In genomic region chr15:68721250-68721649, GRCm38 (mm10) we compare ENCODE assay signal across 25 mouse cellular contexts.
DNase-seq lines count a peak whose midpoint lies in the region; ATAC-seq lines count a peak whose summit lies in the region.
"Had no signal": no experiment of that assay in that cellular context is flagged by ENCODE, and none has a peak within 500 bp of the region (broad histone marks: within the 10 kb centered on the region; RNA-seq: fewer than 3 reads in every experiment).

No protein-coding gene starts in this region.

- H3K4me3 ChIP-seq in hindbrain, embryonic 13.5 days = no peak overlapping the region
- no peak overlapping the region for H3K4me3 ChIP-seq in hindbrain, embryonic 10.5 days
- H3K4me3 ChIP-seq in lung, embryonic 16.5 days (ENCODE audit: low read length) = no peak overlapping the region
- H3K4me3 ChIP-seq: erythroblast, embryonic 14.5 days; forebrain, embryonic 13.5 days; layer of hippocampus, adult 2 months; liver, embryonic 12.5 days; midbrain, embryonic 12.5 days; stomach, embryonic 15.5 days had no signal

- WGBS in hindbrain, embryonic 13.5 days = 51% methylated on average over 5 of the region's 5 CpGs
- 84% methylated on average over 5 of the region's 5 CpGs for WGBS in hindbrain, embryonic 10.5 days
- 47% methylated on average over 5 of the region's 5 CpGs for WGBS in lung, embryonic 16.5 days

- no peak overlapping the region for H3K9ac ChIP-seq in hindbrain, embryonic 13.5 days
- H3K9ac ChIP-seq in lung, embryonic 16.5 days (ENCODE audit: low read length) = no peak overlapping the region
- H3K9ac ChIP-seq: forebrain, embryonic 13.5 days; liver, embryonic 12.5 days; midbrain, embryonic 12.5 days; stomach, embryonic 15.5 days had no signal

- H3K27ac ChIP-seq in hindbrain, embryonic 13.5 days = no peak overlapping the region
- no peak overlapping the region for H3K27ac ChIP-seq in hindbrain, embryonic 10.5 days
- H3K27ac ChIP-seq in lung, embryonic 16.5 days (ENCODE audit: low read length) = no peak overlapping the region
- H3K27ac ChIP-seq: forebrain, embryonic 13.5 days; layer of hippocampus, adult 2 months; liver, embryonic 12.5 days; macrophage; midbrain, embryonic 12.5 days; stomach, embryonic 15.5 days had no signal

- no peaks in the 10 kb centered on the region for H3K27me3 ChIP-seq in hindbrain, embryonic 13.5 days
- H3K27me3 ChIP-seq in hindbrain, embryonic 10.5 days (ENCODE audit: insufficient read depth, poor library complexity, severe bottlenecking) = no peaks in the 10 kb centered on the region
- no peaks in the 10 kb centered on the region for H3K27me3 ChIP-seq in lung, embryonic 16.5 days (ENCODE audit: control insufficient read depth, insufficient read depth, low read depth, low read length)
- H3K27me3 ChIP-seq: forebrain, embryonic 13.5 days; liver, embryonic 12.5 days; midbrain, embryonic 12.5 days; Patski; stomach, embryonic 15.5 days had no signal

- no peak overlapping the region for H3K4me2 ChIP-seq in hindbrain, embryonic 13.5 days
- no peak overlapping the region for H3K4me2 ChIP-seq in lung, embryonic 16.5 days (ENCODE audit: low read depth, low read length)
- H3K4me2 ChIP-seq: forebrain, embryonic 13.5 days; heart, embryonic 11.5 days; liver, embryonic 12.5 days; midbrain, embryonic 12.5 days; stomach, embryonic 15.5 days had no signal

- no peaks in the 10 kb centered on the region for H3K9me3 ChIP-seq in hindbrain, embryonic 13.5 days
- H3K9me3 ChIP-seq in hindbrain, embryonic 10.5 days = no peaks in the 10 kb centered on the region
- no peaks in the 10 kb centered on the region for H3K9me3 ChIP-seq in lung, embryonic 16.5 days (ENCODE audit: control insufficient read depth, low read length)
- H3K9me3 ChIP-seq: forebrain, embryonic 13.5 days; liver, embryonic 12.5 days; midbrain, embryonic 12.5 days; stomach, embryonic 15.5 days had no signal

- H3K36me3 ChIP-seq in hindbrain, embryonic 13.5 days = no peaks in the 10 kb centered on the region
- no peaks in the 10 kb centered on the region for H3K36me3 ChIP-seq in hindbrain, embryonic 10.5 days
- no peaks in the 10 kb centered on the region for H3K36me3 ChIP-seq in lung, embryonic 16.5 days (ENCODE audit: control insufficient read depth, insufficient read depth, low read length)
- H3K36me3 ChIP-seq: liver, embryonic 12.5 days; midbrain, embryonic 12.5 days; stomach, embryonic 15.5 days had no signal

- DNase-seq in adrenal gland, adult (ENCODE audit: inconsistent age in 2 of 2, low spot score in 1 of 2) = peak; percentile 9 to 38
- no peak for DNase-seq in adrenal gland, adult 18-20 months (ENCODE audit: low spot score in 2 of 2)
- DNase-seq in hindbrain, embryonic 10.5 days (ENCODE audit: low spot score) = no peak
- DNase-seq in lung, postnatal 25 days (ENCODE audit: low spot score) = no peak
- peak; percentile 39 for DNase-seq in Muller cell, postnatal 12 days (ENCODE audit: inconsistent ontology term)
- no peak for DNase-seq in embryo, embryonic 10 days (ENCODE audit: low spot score)
- DNase-seq: cerebellum, adult 11-12 months; heart, postnatal 10 days; kidney, adult 2 months; kidney, postnatal 14 days; retina, postnatal 1 day; thymus, adult 18-20 months; thymus, postnatal 4 days had no signal

- H3K4me1 ChIP-seq in hindbrain, embryonic 13.5 days (replicated peaks) = peaks cover 5% of the 10 kb centered on the region; the same call in 1 of the 2 replicates
- H3K4me1 ChIP-seq in hindbrain, embryonic 10.5 days (replicated peaks) = no peaks in the 10 kb centered on the region
- H3K4me1 ChIP-seq in lung, embryonic 16.5 days (replicated peaks; ENCODE audit: control insufficient read depth, insufficient read depth, low read length) = no peaks in the 10 kb centered on the region
- H3K4me1 ChIP-seq: forebrain, embryonic 13.5 days; liver, embryonic 12.5 days; midbrain, embryonic 12.5 days; stomach, embryonic 15.5 days had no signal

- ATAC-seq in hindbrain, embryonic 13.5 days (ENCODE audit: low FRiP score) = peak; percentile 65
- ATAC-seq in lung, embryonic 16.5 days (ENCODE audit: low read depth) = peak; percentile 87
- ATAC-seq: forebrain, embryonic 13.5 days; inflammation-experienced regulatory T-cells, adult 6 months; liver, embryonic 12.5 days; Patski had no signal

Comparison
In these comparisons a context has a peak if more than half of its experiments do, and no peak if none do; other contexts are left out.
1. DNase-seq: peak in adrenal gland, adult (2 of 2) and Muller cell, postnatal 12 days (single experiment); none in adrenal gland, adult 18-20 months (0 of 2), hindbrain, embryonic 10.5 days (single experiment), lung, postnatal 25 days (single experiment) and embryo, embryonic 10 days (single experiment).